ENCODE assay signal across 29 mouse cellular contexts in the genomic region with DNA sequence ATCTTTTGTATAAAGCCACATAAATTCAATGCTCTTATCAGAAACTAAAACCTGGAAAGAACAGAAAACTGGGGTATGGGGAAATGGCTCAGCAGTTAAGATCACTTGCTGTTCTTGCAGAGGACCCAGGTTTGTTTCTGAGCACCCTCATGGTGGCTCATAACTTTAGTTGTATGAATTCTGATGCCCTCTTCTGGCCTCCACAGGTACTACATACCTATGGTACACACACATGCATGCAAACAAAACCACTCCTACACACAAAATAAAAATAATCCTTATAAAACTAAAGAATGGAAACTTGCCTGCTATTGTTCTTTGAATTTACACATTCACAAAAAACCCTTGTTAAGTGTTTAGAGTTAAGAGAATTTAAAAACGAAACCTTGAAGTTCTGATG.
DNase-seq lines count a peak whose midpoint lies in the region; ATAC-seq and TF ChIP-seq lines count a peak whose summit lies in the region.
"Had no signal": no experiment of that assay in that cellular context is flagged by ENCODE, and none has a peak within 500 bp of the region (broad histone marks: within the 10 kb centered on the region; RNA-seq: fewer than 3 reads in every experiment).

No protein-coding gene starts in this region.

- peak; percentile 36; the same call in 1 of the 2 replicates for TF ChIP-seq CTCF in heart, adult 2 months (IDR thresholded peaks at IDR 0.05)
- TF ChIP-seq CTCF in liver, postnatal 0 days (IDR thresholded peaks at IDR 0.05; ENCODE audit: low read depth): 0 out of 2 replicates have a peak, but pooled peaks have one; percentile 16
- TF ChIP-seq CTCF in E14TG2a.4 (conservative IDR thresholded peaks at IDR 0.05; ENCODE audit: low read length): peak; percentile 35
- peak; percentile 5; the same call in 1 of the 2 replicates for TF ChIP-seq CTCF in brain, embryonic 14.5 days (IDR thresholded peaks at IDR 0.05; ENCODE audit: borderline replicate concordance, extremely low read depth, insufficient read depth, insufficient read length)

- H3K79me2 ChIP-seq in heart, adult 2 months (replicated peaks; ENCODE audit: control insufficient read depth, insufficient read depth, low read length): no peaks in the 10 kb centered on the region

- no peaks in the 10 kb centered on the region for H3K9me3 ChIP-seq in liver, postnatal 0 days (ENCODE audit: low read length)
- H3K9me3 ChIP-seq in liver, embryonic 12.5 days (replicated peaks): no peaks in the 10 kb centered on the region
- H3K9me3 ChIP-seq in E14TG2a.4 (ENCODE audit: low read length): no peaks in the 10 kb centered on the region
- H3K9me3 ChIP-seq: embryonic facial prominence, embryonic 12.5 days; forebrain, embryonic 15.5 days; limb, embryonic 13.5 days; midbrain, embryonic 10.5 days; neural tube, embryonic 12.5 days had no signal

- TF ChIP-seq POLR2A in heart, adult 2 months (IDR thresholded peaks at IDR 0.05; ENCODE audit: insufficient read depth, low read depth, low read length): no peak
- TF ChIP-seq POLR2A in brain, embryonic 14.5 days (IDR thresholded peaks at IDR 0.05; ENCODE audit: borderline replicate concordance, extremely low read depth, insufficient read depth, insufficient read length, poor library complexity, severe bottlenecking): no peak

- no peak overlapping the region for H3K4me2 ChIP-seq in liver, postnatal 0 days (ENCODE audit: low read depth, low read length)
- no peak overlapping the region for H3K4me2 ChIP-seq in liver, embryonic 12.5 days
- H3K4me2 ChIP-seq: embryonic facial prominence, embryonic 12.5 days; forebrain, embryonic 15.5 days; heart, embryonic 11.5 days; hindbrain, embryonic 14.5 days; liver, embryonic 11.5 days; neural tube, embryonic 12.5 days had no signal

- H3K4me3 ChIP-seq in heart, adult 2 months: no peak overlapping the region
- no peak overlapping the region for H3K4me3 ChIP-seq in liver, postnatal 0 days (ENCODE audit: low read depth, low read length)
- no peak overlapping the region for H3K4me3 ChIP-seq in liver, embryonic 12.5 days
- H3K4me3 ChIP-seq in E14TG2a.4 (replicated peaks; ENCODE audit: low read length): no peak overlapping the region
- H3K4me3 ChIP-seq: embryonic facial prominence, embryonic 12.5 days; forebrain, embryonic 15.5 days; limb, embryonic 13.5 days; midbrain, embryonic 10.5 days; myocyte; neural tube, embryonic 12.5 days had no signal

- DNase-seq in heart, adult 2 months: no peak
- DNase-seq in heart, adult 9 months (ENCODE audit: low spot score in 2 of 2): no peak
- no peak for DNase-seq in liver, postnatal 0 days
- no peak for DNase-seq in brain, embryonic 14.5 days (ENCODE audit: low read depth)
- DNase-seq in embryo, embryonic 10 days (ENCODE audit: low spot score): no peak
- no peak for DNase-seq in frontal cortex, adult 2 months (ENCODE audit: extremely low spot score in 1 of 2, low spot score in 1 of 2)
- DNase-seq: adrenal gland, adult 2 months; gastrocnemius, postnatal 14 days; kidney, adult 8-10 months; layer of hippocampus, adult 9-11 months; right cerebral cortex, postnatal 4 days; thymus, adult 2 months; thymus, postnatal 4 days had no signal

- no peaks in the 10 kb centered on the region for H3K27me3 ChIP-seq in heart, adult 2 months (ENCODE audit: control insufficient read depth, insufficient read depth, low read length)
- H3K27me3 ChIP-seq in liver, postnatal 0 days (ENCODE audit: insufficient read depth, low read length): no peaks in the 10 kb centered on the region
- no peaks in the 10 kb centered on the region for H3K27me3 ChIP-seq in liver, embryonic 12.5 days (replicated peaks)
- H3K27me3 ChIP-seq in E14TG2a.4 (ENCODE audit: insufficient read depth, low read length): 0 out of 2 replicates have a peak, but pooled peaks cover 5% of the 10 kb centered on the region
- H3K27me3 ChIP-seq: embryonic facial prominence, embryonic 12.5 days; forebrain, embryonic 15.5 days; limb, embryonic 13.5 days; neural tube, embryonic 12.5 days had no signal

- TF ChIP-seq EP300 in heart, adult 2 months (IDR thresholded peaks at IDR 0.05; ENCODE audit: insufficient read depth, low read depth, low read length): no peak
- no peak for TF ChIP-seq EP300 in liver, postnatal 0 days (IDR thresholded peaks at IDR 0.05; ENCODE audit: low read depth)

- intact Hi-C loops in heart, adult 2 months (cut with DNase I): no loop called here

- ATAC-seq in liver, postnatal 0 days: no peak
- no peak for ATAC-seq in liver, embryonic 12.5 days
- ATAC-seq: activated CD4-positive, CD25-positive, alpha-beta regulatory T cell, adult 4 months; CD4-positive, CD25-positive, alpha-beta regulatory T cell, adult 4 months; forebrain, embryonic 15.5 days; midbrain, embryonic 16.5 days had no signal

- H3K27ac ChIP-seq in heart, adult 2 months: no peak overlapping the region
- no peak overlapping the region for H3K27ac ChIP-seq in liver, postnatal 0 days (ENCODE audit: low read depth)
- H3K27ac ChIP-seq in liver, embryonic 12.5 days: no peak overlapping the region
- H3K27ac ChIP-seq: embryonic facial prominence, embryonic 12.5 days; forebrain, embryonic 15.5 days; hindbrain, embryonic 14.5 days; kidney, postnatal 0 days; limb, embryonic 13.5 days; midbrain, embryonic 10.5 days; neural tube, embryonic 12.5 days had no signal

- no peaks in the 10 kb centered on the region for H3K4me1 ChIP-seq in heart, adult 2 months (ENCODE audit: control insufficient read depth, insufficient read depth, low read length)
- H3K4me1 ChIP-seq in liver, postnatal 0 days (ENCODE audit: insufficient read depth): no peaks in the 10 kb centered on the region
- H3K4me1 ChIP-seq in liver, embryonic 12.5 days: no peaks in the 10 kb centered on the region
- peaks cover 4% of the 10 kb centered on the region for H3K4me1 ChIP-seq in E14TG2a.4 (replicated peaks; ENCODE audit: low read depth, low read length)
- H3K4me1 ChIP-seq: embryonic facial prominence, embryonic 12.5 days; forebrain, embryonic 15.5 days; midbrain, embryonic 10.5 days; neural tube, embryonic 12.5 days had no signal

- no peak overlapping the region for H3K9ac ChIP-seq in heart, adult 2 months (ENCODE audit: low read depth, low read length)
- H3K9ac ChIP-seq in liver, postnatal 0 days (replicated peaks): no peak overlapping the region
- no peak overlapping the region for H3K9ac ChIP-seq in liver, embryonic 12.5 days
- H3K9ac ChIP-seq: embryonic facial prominence, embryonic 12.5 days; forebrain, embryonic 15.5 days; hindbrain, embryonic 14.5 days; limb, embryonic 13.5 days; neural tube, embryonic 12.5 days had no signal

- 72% methylated on average over 1 of the region's 1 CpGs for WGBS in heart, adult 2 months
- WGBS in liver, postnatal 0 days (ENCODE audit: insufficient replicate concordance): 65% methylated on average over 1 of the region's 1 CpGs
- 57% methylated on average over 1 of the region's 1 CpGs for WGBS in liver, embryonic 12.5 days (ENCODE audit: insufficient replicate concordance)

- H3K36me3 ChIP-seq in heart, adult 2 months (ENCODE audit: control insufficient read depth, insufficient read depth, low read length): no peaks in the 10 kb centered on the region
- H3K36me3 ChIP-seq in liver, postnatal 0 days (replicated peaks; ENCODE audit: insufficient read depth, low read length): no peaks in the 10 kb centered on the region
- H3K36me3 ChIP-seq in liver, embryonic 12.5 days: no peaks in the 10 kb centered on the region
- H3K36me3 ChIP-seq in E14TG2a.4 (ENCODE audit: insufficient read depth, low read length): no peaks in the 10 kb centered on the region
- H3K36me3 ChIP-seq: embryonic facial prominence, embryonic 12.5 days; forebrain, embryonic 15.5 days; G1E; limb, embryonic 13.5 days; midbrain, embryonic 10.5 days; neural tube, embryonic 12.5 days had no signal
